Mouse (Mus musculus): ENCODE results near the gene Olfr495.

Olfr495 gene

GRCm38 (mm10) chr7:108392867-108393266, at the start of gene Olfr495:
Olfr495 (plus strand) TSS chr7:108393167.
- no peak for DNase-seq (ENCODE audit: low spot score in 2 of 2)

- DNase-seq (ENCODE audit: low spot score in 2 of 2): no peak
Measured at GRCm38 (mm10) chr7:108346879-108347278, 46.1 kb upstream of the Olfr495 start, which contains the start of gene Olfr493. Olfr493 (minus strand) TSS chr7:108346979.

GRCm38 (mm10) chr7:108365035-108365434, 27.9 kb upstream of the Olfr495 start, which contains the start of gene Olfr494:
Olfr494 (plus strand) TSS chr7:108365335.
- DNase-seq (ENCODE audit: low spot score in 2 of 2): no peak

- DNase-seq (ENCODE audit: low spot score in 2 of 2): no peak
Measured at GRCm38 (mm10) chr7:108420121-108420520, 27.2 kb downstream of the Olfr495 start, which contains the start of gene Olfr497. Olfr497 (plus strand) TSS chr7:108420421.

Measured in urinary bladder, adult 18-20 months (tissue).